17 mouse cellular contexts compared by ENCODE assay signal in the genomic region with DNA sequence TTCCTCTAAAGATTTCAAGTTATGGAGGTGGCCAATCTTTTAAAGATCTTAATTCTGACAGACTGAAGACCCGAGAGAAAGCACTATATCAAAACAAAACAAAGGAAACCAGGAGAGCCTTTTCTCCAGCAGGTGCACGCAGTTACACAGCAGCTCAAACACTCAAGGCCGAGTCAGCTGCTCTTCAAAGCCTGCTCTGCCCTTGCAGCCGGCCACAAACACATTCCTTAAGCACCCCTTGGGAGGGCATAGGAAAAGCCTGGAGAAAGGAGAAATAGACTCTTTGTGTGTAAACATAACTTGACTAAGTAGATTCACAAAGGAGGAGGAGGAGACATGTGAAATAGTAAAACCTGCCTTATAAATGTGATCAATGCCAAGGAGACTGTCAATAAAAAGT.
A peak's percentile ranks its signal among the peaks of the same experiment; 100 is the strongest.
DNase-seq lines count a peak whose midpoint lies in the region; ATAC-seq and TF ChIP-seq lines count a peak whose summit lies in the region.
"Had no signal": no experiment of that assay in that cellular context is flagged by ENCODE, and none has a peak within 500 bp of the region (broad histone marks: within the 10 kb centered on the region; RNA-seq: fewer than 3 reads in every experiment).

No protein-coding gene starts in this region.

- 27% methylated on average over 4 of the region's 4 CpGs for whole genome bisulfite sequencing in limb, embryonic 12.5 days
- 52% methylated on average over 4 of the region's 4 CpGs for WGBS in limb, embryonic 10.5 days
- WGBS in cerebellum, adult 2 months: 58% methylated on average over 4 of the region's 4 CpGs

- TF ChIP-seq CTCF in gastrocnemius, adult 2 months (IDR thresholded peaks at IDR 0.05): no peak
- no peak for TF ChIP-seq CTCF in cerebellum, adult 2 months (IDR thresholded peaks at IDR 0.05; ENCODE audit: borderline replicate concordance, insufficient read depth, low read depth, low read length)

- TF ChIP-seq POLR2A in cerebellum, adult 2 months (IDR thresholded peaks at IDR 0.05; ENCODE audit: borderline replicate concordance, insufficient read depth, low read length): no peak

- H3K4me3 ChIP-seq in gastrocnemius, adult 2 months: peak overlapping the region; percentile 17; the same call in 1 of the 2 replicates
- no peak overlapping the region for H3K4me3 ChIP-seq in limb, embryonic 12.5 days (replicated peaks)
- H3K4me3 ChIP-seq in limb, embryonic 10.5 days: no peak overlapping the region
- no peak overlapping the region for H3K4me3 ChIP-seq in brown adipose tissue, adult 24 weeks (ENCODE audit: insufficient read depth, low read depth, low read length)
- no peak overlapping the region for H3K4me3 ChIP-seq in cerebellum, adult 2 months (replicated peaks; ENCODE audit: insufficient read depth, low read depth, low read length)
- H3K4me3 ChIP-seq: embryonic facial prominence, embryonic 12.5 days; forebrain, embryonic 10.5 days; heart, embryonic 15.5 days; kidney, embryonic 15.5 days; left cerebral cortex, adult 2 months; limb, embryonic 15.5 days had no signal

- no peak overlapping the region for H3K9ac ChIP-seq in limb, embryonic 12.5 days (replicated peaks)
- H3K9ac ChIP-seq: embryonic facial prominence, embryonic 12.5 days; heart, embryonic 15.5 days; kidney, embryonic 15.5 days; limb, embryonic 15.5 days had no signal

- no peak for DNase-seq in gastrocnemius, adult 2 months
- no peak for DNase-seq in gastrocnemius, postnatal 14 days
- DNase-seq in limb, embryonic 10.5 days (ENCODE audit: low spot score): no peak
- DNase-seq in 3T3-L1 (ENCODE audit: low read depth, low spot score): peak; percentile 20
- DNase-seq in cerebellum, adult 2 months: no peak
- DNase-seq: cerebellum, adult 9-11 months had no signal

- H3K36me3 ChIP-seq in limb, embryonic 12.5 days: no peaks in the 10 kb centered on the region
- H3K36me3 ChIP-seq in limb, embryonic 10.5 days: no peaks in the 10 kb centered on the region
- H3K36me3 ChIP-seq: heart, embryonic 15.5 days; limb, embryonic 15.5 days had no signal

- no peaks in the 10 kb centered on the region for H3K27me3 ChIP-seq in limb, embryonic 12.5 days
- no peaks in the 10 kb centered on the region for H3K27me3 ChIP-seq in limb, embryonic 10.5 days (ENCODE audit: low read depth, poor library complexity, severe bottlenecking)
- H3K27me3 ChIP-seq in cerebellum, adult 2 months (ENCODE audit: control insufficient read depth, insufficient read depth, low read length): no peaks in the 10 kb centered on the region
- H3K27me3 ChIP-seq: embryonic facial prominence, embryonic 12.5 days; heart, embryonic 15.5 days; kidney, embryonic 15.5 days; limb, embryonic 15.5 days had no signal

- H3K4me2 ChIP-seq in limb, embryonic 12.5 days: no peak overlapping the region
- H3K4me2 ChIP-seq: embryonic facial prominence, embryonic 12.5 days; heart, embryonic 15.5 days; kidney, embryonic 15.5 days; limb, embryonic 15.5 days had no signal

- H3K4me1 ChIP-seq in limb, embryonic 12.5 days (replicated peaks): peaks cover 38% of the 10 kb centered on the region
- H3K4me1 ChIP-seq in limb, embryonic 10.5 days: peaks cover 36% of the 10 kb centered on the region
- H3K4me1 ChIP-seq in brown adipose tissue, adult 24 weeks (ENCODE audit: control insufficient read depth, insufficient read depth, insufficient read length, low read length): peaks cover 24% of the 10 kb centered on the region
- H3K4me1 ChIP-seq in cerebellum, adult 2 months (ENCODE audit: control insufficient read depth, insufficient read depth, low read length): no peaks in the 10 kb centered on the region
- H3K4me1 ChIP-seq: limb, embryonic 15.5 days had no signal

- no peaks in the 10 kb centered on the region for H3K9me3 ChIP-seq in limb, embryonic 12.5 days
- no peaks in the 10 kb centered on the region for H3K9me3 ChIP-seq in limb, embryonic 10.5 days (replicated peaks)
- H3K9me3 ChIP-seq: embryonic facial prominence, embryonic 12.5 days; forebrain, embryonic 10.5 days; heart, embryonic 15.5 days; kidney, embryonic 15.5 days; limb, embryonic 15.5 days had no signal

- ATAC-seq in limb, embryonic 12.5 days (ENCODE audit: insufficient number of reproducible peaks, insufficient read depth, low FRiP score, low TSS enrichment, low read depth): no peak
- ATAC-seq: activated CD4-positive, CD25-positive, alpha-beta regulatory T cell, adult 4 months; CD4-positive, CD25-positive, alpha-beta regulatory T cell, adult 4 months had no signal

- peak overlapping the region; percentile 58 for H3K27ac ChIP-seq in gastrocnemius, adult 2 months
- peak overlapping the region; percentile 20; the same call in 1 of the 2 replicates for H3K27ac ChIP-seq in limb, embryonic 12.5 days
- H3K27ac ChIP-seq in limb, embryonic 10.5 days: no peak overlapping the region
- H3K27ac ChIP-seq in brown adipose tissue, adult 24 weeks (replicated peaks; ENCODE audit: low read depth, low read length): peak overlapping the region; percentile 46; the same call in 1 of the 2 replicates
- no peak overlapping the region for H3K27ac ChIP-seq in cerebellum, adult 2 months (ENCODE audit: insufficient read depth, low read length)
- H3K27ac ChIP-seq: embryonic facial prominence, embryonic 12.5 days; forebrain, embryonic 10.5 days; heart, embryonic 15.5 days; kidney, embryonic 15.5 days; left cerebral cortex, adult 2 months; limb, embryonic 15.5 days; macrophage had no signal

- intact Hi-C loops in gastrocnemius, adult 2 months (cut with DNase I): no loop called here
- intact Hi-C loops in gastrocnemius, postnatal 14 days (cut with DNase I; ENCODE audit: low total_unique reads): no loop called here

Comparison
In these comparisons a context has a peak if more than half of its experiments do, and no peak if none do; other contexts are left out.
1. H3K27ac ChIP-seq: peak in gastrocnemius, adult 2 months (single experiment), limb, embryonic 12.5 days (single experiment) and brown adipose tissue, adult 24 weeks (single experiment); none in limb, embryonic 10.5 days (single experiment) and cerebellum, adult 2 months (single experiment).